ENCODE assay signal across 22 mouse cellular contexts in the genomic region with DNA sequence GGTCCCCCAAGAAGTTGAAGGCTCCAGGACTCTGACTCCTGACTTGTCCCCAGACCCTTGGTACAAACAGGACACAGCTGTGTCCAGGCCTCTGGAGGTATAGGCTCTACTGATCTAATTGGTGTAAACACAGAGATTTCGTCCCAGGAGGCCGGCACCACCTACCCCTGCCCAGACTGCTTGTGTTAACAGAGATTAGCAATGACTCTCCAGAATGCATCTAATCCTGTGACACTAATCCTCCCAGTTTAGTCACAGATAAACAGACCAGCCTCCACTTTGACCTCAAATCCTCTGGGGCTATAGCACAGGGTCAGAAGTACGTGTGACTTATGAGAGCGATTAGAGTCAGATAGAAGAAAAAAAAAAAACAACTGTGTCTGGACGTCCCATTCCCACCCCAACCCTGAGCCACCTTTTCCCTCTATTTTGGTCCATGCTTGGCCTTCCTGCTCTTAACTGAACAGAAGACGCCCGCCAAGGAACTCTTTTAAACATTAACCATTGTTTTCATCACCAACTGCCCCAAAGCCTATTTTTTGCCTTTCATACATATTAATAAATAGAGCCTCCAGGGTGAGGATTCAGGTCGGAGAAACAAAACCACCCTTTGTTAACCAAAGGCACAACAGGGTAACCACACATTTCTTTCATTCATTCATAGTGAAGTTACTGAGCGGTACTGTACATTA. TPM values are rescaled to one million over a fixed set of nuclear protein-coding genes. Genes with fewer than 3 reads are reported as not detected.
DNase-seq lines count a peak whose midpoint lies in the region; ATAC-seq lines count a peak whose summit lies in the region.
"Had no signal": no experiment of that assay in that cellular context is flagged by ENCODE, and none has a peak within 500 bp of the region (broad histone marks: within the 10 kb centered on the region; RNA-seq: fewer than 3 reads in every experiment).

No protein-coding gene starts in this region.

- no peak overlapping the region for H3K27ac ChIP-seq in midbrain, embryonic 11.5 days (ENCODE audit: low read depth, low read length)
- H3K27ac ChIP-seq in midbrain, embryonic 16.5 days (ENCODE audit: low read length), result no peak overlapping the region
- no peak overlapping the region for H3K27ac ChIP-seq in midbrain, embryonic 14.5 days (replicated peaks; ENCODE audit: low read depth, low read length)
- H3K27ac ChIP-seq: embryonic facial prominence, embryonic 12.5 days; forebrain, embryonic 12.5 days; heart, embryonic 13.5 days; hindbrain, embryonic 12.5 days; limb, embryonic 10.5 days; stomach, postnatal 0 days had no signal

- no peak overlapping the region for H3K9ac ChIP-seq in midbrain, embryonic 11.5 days (ENCODE audit: low read length)
- no peak overlapping the region for H3K9ac ChIP-seq in midbrain, embryonic 16.5 days (ENCODE audit: low read depth, low read length)
- H3K9ac ChIP-seq in midbrain, embryonic 14.5 days (replicated peaks; ENCODE audit: low read length), result no peak overlapping the region
- H3K9ac ChIP-seq: embryonic facial prominence, embryonic 12.5 days; forebrain, embryonic 12.5 days; heart, embryonic 13.5 days; hindbrain, embryonic 12.5 days; liver, postnatal 0 days had no signal

- no peak overlapping the region for H3K4me2 ChIP-seq in midbrain, embryonic 11.5 days
- no peak overlapping the region for H3K4me2 ChIP-seq in midbrain, embryonic 16.5 days (ENCODE audit: low read length)
- no peak overlapping the region for H3K4me2 ChIP-seq in midbrain, embryonic 14.5 days (ENCODE audit: low read length)
- H3K4me2 ChIP-seq: embryonic facial prominence, embryonic 12.5 days; forebrain, embryonic 12.5 days; heart, embryonic 13.5 days; hindbrain, embryonic 12.5 days had no signal

- no peak overlapping the region for H3K4me3 ChIP-seq in midbrain, embryonic 11.5 days (ENCODE audit: low read depth, low read length)
- no peak overlapping the region for H3K4me3 ChIP-seq in midbrain, embryonic 16.5 days (ENCODE audit: low read depth, low read length)
- H3K4me3 ChIP-seq in midbrain, embryonic 14.5 days (replicated peaks; ENCODE audit: low read depth, low read length), result no peak overlapping the region
- H3K4me3 ChIP-seq: embryonic facial prominence, embryonic 12.5 days; forebrain, embryonic 12.5 days; heart, embryonic 13.5 days; hindbrain, embryonic 12.5 days; limb, embryonic 10.5 days had no signal

- H3K27me3 ChIP-seq in midbrain, embryonic 11.5 days (ENCODE audit: control insufficient read depth, insufficient read depth, low read length), result peaks cover 39% of the 10 kb centered on the region
- no peaks in the 10 kb centered on the region for H3K27me3 ChIP-seq in midbrain, embryonic 16.5 days (ENCODE audit: control insufficient read depth, insufficient read depth, low read depth, low read length)
- no peaks in the 10 kb centered on the region for H3K27me3 ChIP-seq in midbrain, embryonic 14.5 days (ENCODE audit: control insufficient read depth, insufficient read depth, low read length)
- H3K27me3 ChIP-seq: embryonic facial prominence, embryonic 12.5 days; heart, embryonic 13.5 days; hindbrain, embryonic 12.5 days had no signal

- peak; percentile 83 for ATAC-seq in midbrain, embryonic 11.5 days (ENCODE audit: low FRiP score)
- ATAC-seq in midbrain, embryonic 16.5 days, result no peak
- no peak; the same call in 1 of the 2 replicates for ATAC-seq in midbrain, embryonic 14.5 days (ENCODE audit: low FRiP score, low TSS enrichment)
- ATAC-seq: liver, postnatal 0 days; lung, postnatal 0 days had no signal

- H3K36me3 ChIP-seq in midbrain, embryonic 11.5 days (ENCODE audit: control insufficient read depth, insufficient read depth, low read length), result no peaks in the 10 kb centered on the region
- no peaks in the 10 kb centered on the region for H3K36me3 ChIP-seq in midbrain, embryonic 16.5 days (ENCODE audit: control insufficient read depth, insufficient read depth, low read length)
- no peaks in the 10 kb centered on the region for H3K36me3 ChIP-seq in midbrain, embryonic 14.5 days (ENCODE audit: control insufficient read depth, insufficient read depth, low read length)
- H3K36me3 ChIP-seq: embryonic facial prominence, embryonic 12.5 days; forebrain, embryonic 12.5 days; heart, embryonic 13.5 days; hindbrain, embryonic 12.5 days; limb, embryonic 10.5 days had no signal

- WGBS in midbrain, embryonic 11.5 days, result 18% methylated on average over 9 of the region's 9 CpGs
- 14% methylated on average over 9 of the region's 9 CpGs for WGBS in midbrain, embryonic 16.5 days
- WGBS in midbrain, embryonic 14.5 days, result 9% methylated on average over 9 of the region's 9 CpGs

- peak; percentile 74 for DNase-seq in kidney, adult 9 months
- DNase-seq in kidney, adult 18-20 months, result no peak
- peak; percentile 86 for DNase-seq in midbrain, embryonic 11.5 days (ENCODE audit: low spot score, missing footprints)
- DNase-seq in midbrain, embryonic 14.5 days, result peak; percentile 29
- no peak for DNase-seq in ovary, adult 18-20 months (ENCODE audit: low spot score)
- DNase-seq in ovary, postnatal 36 days (ENCODE audit: low spot score), result no peak
- DNase-seq in cerebellum, adult 9-10 months, result no peak
- DNase-seq: adrenal gland, postnatal 14 days; cerebellum, adult 8-10 months; gastrocnemius, postnatal 25 days; heart, adult 18-20 months; heart, postnatal 14 days; liver; liver, postnatal 0 days had no signal

- peaks cover 6% of the 10 kb centered on the region for H3K4me1 ChIP-seq in midbrain, embryonic 11.5 days (ENCODE audit: control insufficient read depth, insufficient read depth, low read length)
- peaks cover 8% of the 10 kb centered on the region; the same call in 1 of the 2 replicates for H3K4me1 ChIP-seq in midbrain, embryonic 16.5 days (ENCODE audit: control insufficient read depth, insufficient read depth, low read length)
- H3K4me1 ChIP-seq in midbrain, embryonic 14.5 days (ENCODE audit: control insufficient read depth, insufficient read depth, low read length), result peaks cover 8% of the 10 kb centered on the region; the same call in 1 of the 2 replicates
- H3K4me1 ChIP-seq: embryonic facial prominence, embryonic 12.5 days had no signal

- H3K9me3 ChIP-seq in midbrain, embryonic 11.5 days (ENCODE audit: control insufficient read depth, low read length), result no peaks in the 10 kb centered on the region
- no peaks in the 10 kb centered on the region for H3K9me3 ChIP-seq in midbrain, embryonic 16.5 days (replicated peaks; ENCODE audit: control insufficient read depth, low read length, poor library complexity, severe bottlenecking)
- H3K9me3 ChIP-seq in midbrain, embryonic 14.5 days (ENCODE audit: control insufficient read depth, low read length), result no peaks in the 10 kb centered on the region
- H3K9me3 ChIP-seq: embryonic facial prominence, embryonic 12.5 days; forebrain, embryonic 12.5 days; heart, embryonic 13.5 days; hindbrain, embryonic 12.5 days; limb, embryonic 10.5 days had no signal

RNA-seq across cellular contexts. Expression of a gene that starts 34.7 kb away (rescaled TPM):
- 24.2 and 24.9 TPM in 2 replicates for polyA plus RNA-seq in midbrain, embryonic 11.5 days (2014; fragmentation: Nextera tagmentation; extraction: Ambion mirVana)
- 28.6 and 31.0 TPM in 2 replicates for polyA plus RNA-seq in midbrain, embryonic 16.5 days (2015; fragmentation: Nextera tagmentation; extraction: Ambion mirVana)
- polyA plus RNA-seq in midbrain, embryonic 14.5 days (2014; fragmentation: Nextera tagmentation; extraction: Ambion mirVana), result 23.2 and 27.9 TPM in 2 replicates

RNA-seq across cellular contexts. Expression of a gene that starts 37.3 kb away (rescaled TPM):
- polyA plus RNA-seq in midbrain, embryonic 11.5 days (2014; fragmentation: Nextera tagmentation; extraction: Ambion mirVana), result 42.0 and 47.3 TPM in 2 replicates
- 95.2 and 104 TPM in 2 replicates for polyA plus RNA-seq in midbrain, embryonic 16.5 days (2015; fragmentation: Nextera tagmentation; extraction: Ambion mirVana)
- 90.6 and 91.4 TPM in 2 replicates for polyA plus RNA-seq in midbrain, embryonic 14.5 days (2014; fragmentation: Nextera tagmentation; extraction: Ambion mirVana)

Comparison
In these comparisons a context has a peak if more than half of its experiments do, and no peak if none do; other contexts are left out.
1. DNase-seq: peak in kidney, adult 9 months (single experiment), midbrain, embryonic 11.5 days (single experiment) and midbrain, embryonic 14.5 days (single experiment); none in kidney, adult 18-20 months (single experiment), ovary, adult 18-20 months (single experiment), ovary, postnatal 36 days (single experiment) and cerebellum, adult 9-10 months (single experiment).